Mouse (Mus musculus) lung, postnatal 25 days (tissue): ENCODE results near the gene Grin2a.

Experiments used
- DNase-seq: peaks from one replicate; pipeline ENCODE4 v3.0.0; 2022; ENCODE audit warnings: low spot score

The Grin2a gene

GRCm38 (mm10) chr16:9994951-9995813 lies at the start of gene Grin2a:
Grin2a (minus strand) TSS chr16:9995560.
- DNase-seq: no peak

DNA sequence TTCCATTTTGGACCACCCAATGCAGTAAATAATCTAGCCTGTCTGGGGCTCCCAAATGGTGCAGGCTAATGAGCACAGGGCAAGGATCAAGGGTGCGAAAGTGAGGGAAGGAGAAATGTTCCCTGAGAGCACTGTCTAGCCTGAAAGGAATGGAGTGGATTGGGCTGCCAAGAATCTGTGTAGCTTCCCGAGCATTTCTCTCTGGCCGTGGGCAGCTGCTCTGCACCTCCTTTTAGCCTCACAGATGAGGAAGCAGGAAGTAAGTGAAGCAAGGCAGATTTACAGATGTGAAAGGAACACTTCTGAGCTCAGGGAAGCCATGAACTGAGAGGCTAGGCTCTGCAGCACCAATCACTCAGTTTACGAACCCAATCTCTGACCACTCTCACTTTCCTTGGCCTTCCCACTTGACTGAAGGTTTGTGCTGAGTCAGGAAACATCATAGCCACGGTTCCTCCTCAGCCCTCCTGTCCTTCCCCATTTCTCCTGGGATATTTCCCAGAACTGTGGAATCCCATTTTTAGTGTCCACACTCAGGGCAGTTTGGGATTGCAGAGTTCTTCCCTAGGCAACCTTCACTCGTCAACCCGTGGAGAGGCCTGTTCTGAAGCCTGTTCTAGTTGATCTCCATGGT lies 40.3 kb upstream of the Grin2a start:
- no peak for DNase-seq

DNA sequence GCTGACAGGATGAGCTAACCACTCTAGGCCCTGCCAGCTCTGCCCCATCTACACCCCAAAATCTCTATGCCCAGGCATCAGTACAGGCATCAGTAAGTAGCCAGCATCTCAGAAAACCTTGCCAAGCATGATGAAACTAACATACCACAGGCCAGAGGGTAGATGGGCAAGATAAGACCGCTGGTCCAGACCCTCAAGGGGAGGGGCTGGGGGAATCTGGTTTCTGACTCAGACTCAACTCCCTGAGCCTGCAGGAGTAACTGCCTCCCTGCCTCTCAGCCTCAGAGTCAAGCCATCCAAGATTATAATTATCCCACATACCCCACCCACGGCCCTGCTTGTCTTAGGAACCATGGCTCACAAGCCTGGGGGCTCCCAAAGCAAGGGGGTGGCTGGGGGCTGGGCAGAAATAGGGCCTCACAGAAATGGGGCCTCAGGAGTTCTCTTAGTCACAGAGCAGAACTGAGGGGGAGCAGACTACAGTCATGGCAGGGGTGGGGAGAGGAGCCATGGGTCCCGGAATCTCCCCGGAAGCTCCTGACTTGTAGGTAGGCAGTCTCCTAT lies 38.1 kb upstream of the Grin2a start:
- no peak for DNase-seq

- DNase-seq: no peak
These were observed 36.5 kb upstream of the Grin2a start for GRCm38 (mm10) chr16:10031891-10032290.

DNA sequence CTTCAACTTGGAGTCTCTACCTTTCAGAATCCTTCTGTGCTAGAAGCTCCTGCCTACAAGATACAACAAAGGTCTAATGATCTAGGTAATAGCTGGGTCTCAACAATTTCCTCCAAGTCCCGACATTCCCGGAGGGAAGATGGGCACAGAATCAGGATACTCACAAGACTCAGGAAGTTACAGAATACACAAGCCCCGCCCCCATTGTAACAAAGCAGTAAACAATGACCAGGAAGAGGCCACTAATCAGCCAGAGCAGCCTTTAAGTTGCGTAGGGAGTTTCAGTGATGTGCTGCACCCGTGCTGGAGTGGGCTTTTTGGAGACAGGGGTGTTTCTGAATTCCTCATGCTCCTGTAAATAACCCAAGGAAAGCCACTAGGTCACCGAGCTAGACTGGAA lies 31.4 kb upstream of the Grin2a start:
- DNase-seq: no peak

DNA sequence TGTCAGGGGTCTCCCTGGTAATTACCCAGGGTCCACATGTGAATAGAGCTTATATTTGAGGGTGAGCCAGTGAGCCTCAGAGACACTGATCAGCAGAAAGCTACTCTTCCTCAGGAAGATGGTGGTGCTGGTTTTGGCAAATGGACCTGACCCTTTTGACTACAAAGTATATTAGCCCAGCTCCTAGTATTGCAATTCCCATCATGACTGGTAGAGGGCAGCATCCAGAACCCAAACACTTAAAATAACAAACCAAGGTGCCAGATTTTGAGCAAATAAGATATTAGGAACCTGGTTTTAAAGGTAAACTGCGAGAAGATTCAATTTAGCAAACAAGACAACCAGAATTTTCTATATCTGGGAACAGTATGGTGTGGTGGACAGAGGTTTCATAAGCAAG lies 14.4 kb upstream of the Grin2a start:
- DNase-seq: no peak

- DNase-seq: no peak
These were observed 10.2 kb upstream of the Grin2a start for GRCm38 (mm10) chr16:10005606-10006005.

DNA sequence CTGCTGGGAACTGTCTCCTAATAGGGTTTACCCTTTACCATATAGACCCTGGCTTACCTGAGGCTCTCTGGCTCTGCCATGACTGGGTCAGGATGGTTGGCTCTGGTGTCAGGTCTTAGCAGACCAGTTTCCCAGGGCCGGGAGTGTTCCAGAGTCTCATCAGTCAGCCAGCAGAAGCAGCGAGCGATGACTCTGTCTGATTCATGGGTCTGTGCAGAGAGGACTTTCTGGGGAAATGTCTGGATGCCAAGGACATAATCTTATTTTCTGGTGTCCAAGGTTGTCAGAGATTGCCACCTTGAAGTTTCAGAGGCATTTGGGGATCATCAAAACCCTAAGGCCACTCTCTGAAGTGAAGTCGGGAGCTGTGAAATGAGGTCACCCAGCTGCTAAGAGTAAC lies 8.7 kb upstream of the Grin2a start:
- DNase-seq: no peak

GRCm38 (mm10) chr16:10003001-10003400 lies 7.6 kb upstream of the Grin2a start:
- DNase-seq: no peak

DNA sequence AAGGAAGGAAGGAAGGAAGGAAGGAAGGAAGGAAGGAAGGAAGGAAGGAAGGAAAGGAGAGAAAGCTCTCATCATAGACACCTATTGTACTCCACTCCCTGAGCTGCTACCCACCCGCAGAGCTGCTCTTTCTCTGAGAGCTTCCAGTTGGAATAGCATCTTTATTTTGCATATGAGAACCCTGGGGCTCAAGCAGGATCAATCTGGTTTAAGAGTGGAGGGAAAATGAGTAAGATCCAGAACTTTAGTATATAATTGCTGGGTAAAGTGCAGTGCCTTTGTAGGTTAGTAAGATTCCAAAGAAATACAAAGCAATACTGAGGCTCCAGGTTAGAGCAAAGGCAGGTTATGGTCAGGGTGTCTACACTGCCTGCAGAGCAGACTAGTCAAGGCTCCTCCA lies 6.2 kb upstream of the Grin2a start:
- no peak for DNase-seq

GRCm38 (mm10) chr16:9999926-10000325 lies 4.6 kb upstream of the Grin2a start:
- no peak for DNase-seq

- DNase-seq: no peak
These were observed 2.6 kb upstream of the Grin2a start for GRCm38 (mm10) chr16:9997931-9998330.

- DNase-seq: no peak
These were observed 452 bp upstream of the Grin2a start for GRCm38 (mm10) chr16:9995814-9996210.

DNA sequence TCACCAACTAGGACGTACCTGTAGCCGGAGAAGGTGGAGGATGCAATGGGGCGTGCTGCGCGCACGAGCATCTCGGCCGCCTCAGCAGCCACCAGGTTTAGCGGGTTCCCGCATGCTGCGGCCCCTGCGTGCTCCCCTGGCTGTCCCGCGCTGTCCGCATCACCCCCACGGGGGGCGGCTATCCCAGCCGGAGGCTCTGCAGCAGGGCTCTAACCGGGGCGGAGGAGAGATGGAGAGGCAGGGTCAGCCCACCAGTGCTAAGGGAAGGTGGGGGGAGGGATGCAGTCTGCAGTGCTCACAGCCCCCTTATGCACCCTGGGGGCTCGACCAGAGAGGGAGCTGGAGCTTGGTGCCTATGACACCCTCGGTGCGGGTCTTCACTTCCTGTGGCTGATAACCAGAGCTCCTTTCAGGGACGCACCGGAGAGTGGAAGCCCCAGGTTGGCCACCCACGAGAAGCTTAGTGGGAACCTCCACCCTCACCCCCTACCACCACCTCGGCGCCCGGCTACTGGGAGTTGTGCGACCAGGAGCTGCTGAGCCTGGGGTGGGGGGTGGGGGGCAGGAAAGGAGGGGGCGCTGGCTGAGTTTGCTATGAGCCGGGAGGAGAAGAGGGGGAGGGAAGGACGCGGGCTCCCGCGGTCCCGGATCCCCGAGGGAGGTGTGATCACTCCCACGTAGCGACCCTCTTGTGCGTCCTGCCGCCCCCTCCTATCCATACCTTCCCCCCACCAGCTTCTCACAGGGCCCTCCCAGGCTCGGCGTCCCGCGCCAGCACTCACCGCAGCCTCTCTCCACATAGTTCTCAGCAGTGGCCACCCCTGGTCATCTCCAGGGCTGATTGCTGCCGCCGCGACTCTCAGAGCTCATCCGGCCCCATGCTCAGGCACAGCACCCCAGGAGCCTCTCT lies 1.1 kb downstream of the Grin2a start:
- no peak for DNase-seq

- DNase-seq: peak; percentile 3
These were observed 1.9 kb downstream of the Grin2a start for GRCm38 (mm10) chr16:9993255-9994040.

GRCm38 (mm10) chr16:9992773-9993221 lies 2.6 kb downstream of the Grin2a start:
- DNase-seq: no peak

- DNase-seq: no peak
These were observed 3.1 kb downstream of the Grin2a start for GRCm38 (mm10) chr16:9992076-9992772.

DNA sequence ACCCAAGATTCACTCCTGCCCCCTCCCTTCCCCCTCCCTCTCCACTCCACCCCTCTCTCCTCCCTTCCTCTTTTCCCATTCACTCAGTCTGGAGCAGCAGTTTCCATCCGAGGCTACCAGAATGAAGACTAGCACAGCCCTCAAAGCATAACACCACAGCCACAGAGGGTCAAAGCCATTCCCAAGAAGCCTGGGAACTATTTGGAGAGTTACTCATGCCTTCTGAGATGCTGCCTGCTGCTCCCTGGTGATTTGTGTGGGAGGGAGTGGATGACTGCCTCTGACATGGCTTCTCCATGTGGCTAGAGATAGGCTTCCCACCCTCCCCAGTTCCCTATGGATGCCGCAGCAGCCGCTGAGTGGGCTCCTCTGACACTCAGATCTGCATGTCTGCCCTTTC lies 10.3 kb downstream of the Grin2a start:
- DNase-seq: no peak

DNA sequence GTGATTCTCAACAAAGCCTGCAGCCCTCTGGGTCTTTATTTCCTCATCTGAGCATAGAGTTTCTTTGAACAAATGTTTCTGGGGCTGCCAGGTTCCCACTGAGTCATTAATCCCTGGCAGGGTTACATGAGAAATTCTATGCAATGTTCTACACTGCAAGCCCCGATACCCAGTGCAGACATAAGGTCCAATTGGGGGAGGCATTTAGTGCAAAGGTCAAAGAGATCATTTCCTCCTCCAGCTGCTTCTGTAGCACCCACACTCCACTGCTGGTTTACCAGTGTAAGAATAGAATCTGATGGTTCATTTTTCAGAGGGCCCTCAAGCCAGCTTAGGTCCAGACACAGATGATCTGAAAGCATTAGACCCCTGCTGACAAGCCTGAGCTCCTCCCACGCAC lies 14.7 kb downstream of the Grin2a start:
- no peak for DNase-seq

DNA sequence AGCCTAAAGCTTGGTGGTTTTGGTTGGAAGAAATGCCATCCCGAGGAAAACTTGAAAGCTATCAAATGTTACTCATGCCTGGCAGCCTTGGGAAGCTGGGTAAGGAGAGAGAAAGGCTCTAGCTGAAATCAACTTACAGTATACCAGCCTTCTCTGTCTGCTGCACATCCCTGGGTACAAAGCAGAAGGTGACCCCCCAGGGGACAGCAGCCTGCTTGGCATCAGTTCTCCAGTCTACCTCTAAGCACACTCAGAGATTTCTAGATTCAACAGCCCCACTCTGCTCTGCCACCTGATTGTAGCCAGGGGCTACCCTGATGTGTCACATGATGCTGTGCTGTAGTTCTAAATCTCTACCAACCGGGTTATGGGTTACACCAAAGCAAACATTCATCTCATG lies 17.2 kb downstream of the Grin2a start:
- no peak for DNase-seq

DNA sequence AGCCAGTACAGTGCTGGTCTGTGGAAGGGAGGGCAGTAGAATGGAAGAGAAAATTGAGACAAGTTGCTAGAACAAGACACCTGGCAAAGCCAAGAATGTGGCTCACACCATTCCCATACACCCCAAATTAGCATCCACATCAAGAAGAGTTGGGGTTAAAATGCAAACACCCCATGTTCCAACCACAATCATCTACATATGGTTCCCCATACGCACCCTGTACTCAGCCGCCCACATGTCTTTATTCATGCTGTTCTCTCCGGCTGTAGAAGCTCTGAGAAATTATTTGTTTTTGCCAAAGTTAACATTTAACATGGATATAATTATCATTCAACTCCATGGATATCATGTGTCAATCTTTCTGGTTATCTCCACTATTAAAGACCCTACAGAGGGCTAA lies 22.7 kb downstream of the Grin2a start:
- no peak for DNase-seq
